Mouse (Mus musculus) heart, adult 9 months (tissue): ENCODE measurements around the gene Mapkbp1.

Experiments
- DNase-seq, 2 experiments: peaks; one replicate each; pipeline ENCODE4 v3.0.0; 2022; ENCODE audit warnings: low spot score in 2 of 2

The Mapkbp1 gene

GRCm38 (mm10) chr2:120051405-120051804, 78.9 kb downstream of the Mapkbp1 start:
- no peak for DNase-seq

- DNase-seq = peak; percentile 49 to 65
Measured at GRCm38 (mm10) chr2:120054771-120055552, 82.5 kb downstream of the Mapkbp1 start.

- no peak for DNase-seq
Measured at GRCm38 (mm10) chr2:120055923-120056322, 83.4 kb downstream of the Mapkbp1 start.

GRCm38 (mm10) chr2:120058818-120059217, 86.3 kb downstream of the Mapkbp1 start:
- DNase-seq = no peak

DNA sequence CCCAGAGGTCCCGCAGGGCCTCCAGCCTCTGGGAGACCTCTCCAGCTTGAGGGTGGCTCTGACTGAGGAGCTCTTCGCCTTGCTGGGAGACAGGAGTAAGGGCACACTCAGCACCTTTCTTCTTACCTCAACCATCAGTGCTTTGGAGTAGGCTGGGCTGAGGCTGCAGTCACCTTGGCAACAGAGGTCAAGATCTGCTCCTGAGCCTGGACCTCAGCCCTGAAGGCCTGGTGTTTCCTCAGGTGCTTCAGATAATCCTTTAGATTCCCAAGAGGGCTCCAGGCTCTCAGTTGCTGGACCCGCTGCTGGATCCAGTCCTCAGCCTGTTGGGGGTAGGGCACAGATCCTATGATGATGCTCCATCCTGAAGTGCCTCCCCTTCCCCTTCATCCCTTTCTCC, 87.0 kb downstream of the Mapkbp1 start:
- DNase-seq = no peak

GRCm38 (mm10) chr2:120060190-120060589, 87.7 kb downstream of the Mapkbp1 start:
- DNase-seq = no peak

GRCm38 (mm10) chr2:120060651-120061050, 88.2 kb downstream of the Mapkbp1 start:
- no peak for DNase-seq

DNA sequence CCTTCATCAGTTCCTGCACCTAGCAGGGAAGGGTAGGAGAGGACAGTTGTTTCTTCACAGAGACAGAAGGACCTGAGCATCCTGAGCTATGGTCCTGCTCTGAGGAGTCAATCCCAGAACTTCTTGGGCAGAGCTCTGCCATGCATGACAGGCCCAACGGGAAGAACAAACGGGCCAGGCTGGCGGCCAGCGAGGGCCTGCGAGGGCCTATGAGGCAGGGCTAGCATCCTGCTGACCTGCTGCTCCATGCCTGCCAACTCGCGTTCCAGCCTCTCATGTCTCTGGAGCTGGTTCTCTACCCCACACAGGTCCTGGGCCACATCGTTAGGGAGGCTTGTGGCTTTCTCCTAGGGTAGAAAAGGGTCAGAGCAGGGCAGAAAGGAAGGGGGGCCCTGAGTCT, 89.7 kb downstream of the Mapkbp1 start:
- no peak for DNase-seq

- no peak for DNase-seq
Measured at GRCm38 (mm10) chr2:120064639-120065038, 92.1 kb downstream of the Mapkbp1 start.

DNA sequence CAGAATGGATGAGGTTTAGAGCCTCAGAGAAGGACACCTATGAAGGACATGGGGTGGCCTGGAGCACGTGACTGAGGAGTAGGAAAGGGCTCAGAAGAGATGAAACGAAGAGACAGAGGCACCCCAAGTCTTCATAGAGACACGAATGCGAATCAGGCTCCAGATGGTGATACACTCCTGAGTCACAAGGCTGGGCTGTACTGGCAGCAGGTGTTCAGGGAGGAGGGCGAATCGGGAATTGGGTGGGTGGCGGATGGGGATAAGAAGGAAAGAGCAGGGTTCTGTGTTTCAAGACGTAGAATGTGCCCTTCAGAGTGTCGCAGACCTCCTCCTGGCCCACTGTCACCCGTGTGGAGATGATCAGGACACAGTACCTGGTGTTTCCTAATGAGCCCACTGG, 92.7 kb downstream of the Mapkbp1 start:
- no peak for DNase-seq

DNA sequence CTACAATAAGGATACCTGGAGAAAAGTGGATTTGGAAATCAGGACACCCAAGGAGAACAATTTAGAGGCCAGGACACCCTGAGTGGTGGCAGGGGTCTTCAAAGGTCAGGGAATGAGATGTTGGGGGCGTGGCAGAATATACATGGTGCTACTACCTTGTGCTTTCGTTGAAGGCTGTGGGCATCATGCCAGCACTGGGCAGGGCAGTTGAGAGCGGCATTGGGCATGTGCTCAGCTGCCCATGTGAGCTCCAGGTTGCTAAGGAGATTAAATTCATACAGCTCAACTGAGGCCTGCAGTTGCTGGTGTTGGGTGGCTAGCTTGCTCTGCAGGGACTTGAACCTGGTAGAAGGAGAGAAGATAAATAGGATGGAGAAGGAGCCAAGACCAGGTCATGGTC, 93.7 kb downstream of the Mapkbp1 start:
- no peak for DNase-seq

DNA sequence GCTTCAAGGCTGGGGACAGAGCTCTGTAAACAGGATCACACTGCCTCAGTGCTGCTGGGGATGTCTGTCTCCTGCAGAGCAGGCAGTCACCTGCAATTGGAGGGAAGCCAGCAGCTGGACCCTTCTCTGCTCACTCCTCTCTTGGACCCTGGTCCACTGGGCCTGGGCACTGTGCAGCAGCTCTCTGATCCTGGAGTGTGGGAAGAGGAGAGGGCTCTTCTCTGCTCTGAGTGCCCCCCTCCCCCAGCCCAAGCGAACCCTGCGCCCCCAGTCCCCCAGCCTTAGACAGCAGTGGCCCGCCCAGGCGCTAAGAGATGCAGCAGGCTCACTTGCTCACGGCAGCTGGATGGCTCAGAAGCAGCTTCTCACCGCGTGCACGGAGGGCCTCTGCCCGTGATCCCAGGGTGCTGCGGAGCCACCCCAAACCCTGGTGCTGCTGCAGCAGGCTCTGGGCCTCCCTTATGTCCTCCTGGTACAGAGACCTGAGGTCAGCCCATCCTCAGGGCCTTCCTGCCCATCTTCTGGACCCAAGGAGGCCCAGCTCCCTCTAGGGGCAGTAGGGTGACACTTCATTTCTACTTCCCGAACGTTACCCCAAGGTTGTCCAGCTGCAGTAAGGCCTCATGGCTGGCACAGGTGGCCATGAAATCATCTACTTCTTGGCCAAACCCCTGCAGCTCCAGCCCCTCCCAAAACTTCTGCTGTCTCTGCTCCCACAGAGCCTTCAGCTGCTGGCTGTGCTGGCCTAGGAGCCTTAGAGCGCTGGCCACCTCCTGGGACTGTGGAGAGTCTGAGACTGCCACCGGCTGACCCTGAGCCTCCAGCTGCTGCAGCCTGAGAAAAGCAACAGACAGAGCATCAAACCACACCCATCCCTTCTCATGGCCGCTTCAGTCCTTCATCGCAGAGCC, 96.3 kb downstream of the Mapkbp1 start:
- no peak for DNase-seq

DNA sequence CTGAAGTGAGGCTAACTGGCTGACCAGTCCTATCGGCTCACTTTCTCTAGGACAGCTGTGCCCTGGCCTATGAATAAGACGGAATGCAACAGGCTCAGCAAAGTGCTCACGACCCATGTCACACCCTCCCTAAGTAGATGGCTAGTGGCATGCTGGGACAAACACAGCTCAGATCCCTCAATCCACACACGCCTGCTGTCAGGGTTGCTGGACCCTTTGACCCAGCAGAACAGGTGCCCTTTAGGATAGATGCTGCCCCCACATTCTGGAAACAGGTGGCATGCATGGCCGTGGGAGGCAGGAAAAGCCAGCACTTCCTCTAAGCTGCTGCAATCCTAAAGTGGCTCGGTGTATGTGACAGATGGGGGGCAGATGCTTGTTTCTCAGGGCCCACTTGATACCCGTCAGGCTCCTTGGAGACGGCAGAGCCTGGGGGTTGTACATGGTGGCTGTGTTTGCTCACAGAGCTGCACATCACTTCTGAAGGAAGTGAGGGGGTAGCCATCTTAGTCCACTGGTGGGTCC, 97.0 kb downstream of the Mapkbp1 start:
- no peak for DNase-seq

- no peak for DNase-seq
Measured at GRCm38 (mm10) chr2:120074096-120074495, 101.6 kb downstream of the Mapkbp1 start.

DNA sequence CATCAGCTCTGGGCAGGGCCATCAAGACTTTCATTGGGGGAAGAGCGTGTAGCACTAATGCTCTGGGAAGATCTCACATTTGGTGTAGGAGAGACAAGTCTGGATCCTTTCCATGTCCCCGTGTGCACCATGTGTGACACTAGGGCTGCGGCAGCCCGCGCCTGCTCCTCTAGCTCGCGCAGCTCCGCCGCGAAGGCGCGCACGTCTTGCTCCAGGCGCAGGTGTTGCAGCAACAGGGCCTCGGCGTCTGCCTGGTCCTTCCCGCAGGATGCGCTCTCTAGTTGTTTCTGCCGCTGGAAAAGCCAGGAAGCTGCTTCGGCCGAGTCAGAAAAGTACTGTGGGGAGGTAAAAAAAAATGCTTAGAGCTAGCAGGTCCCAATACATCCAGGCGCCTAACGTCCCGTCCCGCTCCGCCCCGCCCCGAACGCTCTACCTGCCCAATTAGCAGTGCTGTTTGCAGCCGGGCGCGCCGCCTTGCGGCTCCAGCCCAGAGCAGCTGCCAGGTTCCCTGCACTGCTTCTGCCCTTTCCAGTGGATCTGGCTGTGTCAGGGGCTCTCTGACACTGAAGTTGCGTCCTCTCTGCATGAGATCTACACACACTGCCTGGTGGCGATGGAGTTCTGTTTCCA, 103.7 kb downstream of the Mapkbp1 start:
- no peak for DNase-seq
